Mouse (Mus musculus) embryonic facial prominence, embryonic 15.5 days (tissue): ENCODE measurements around the gene Adam1a. TPM values are rescaled to one million over a fixed set of nuclear protein-coding genes. Genes with fewer than 3 reads are reported as not detected.
"Not testable (repeated sequence)": the region's sequence is repeated elsewhere in the genome, so short reads cannot be mapped to it uniquely, and the experiment has no call there.

Source experiments
- ATAC-seq: fragments of 200-750 bp; cut with Nextera tagmentation; 2 replicates; pipeline ENCODE4 v1.8.0; 2017; ENCODE audit warnings: low read depth, moderate TSS enrichment; ENCODE audit not compliant: insufficient number of reproducible peaks, low FRiP score, low TSS enrichment
- H3K27ac ChIP-seq: fragments of 300-500 bp; sonication (generic); replicated peaks from 2 replicates; pipeline ENCODE4 v1.5.1; 2015; ENCODE audit warnings: mild to moderate bottlenecking, inconsistent platforms
- H3K27me3 ChIP-seq: fragments of 300-500 bp; sonication (generic); 2 replicates; pipeline ENCODE4 v1.6.1; 2015; ENCODE audit warnings: inconsistent platforms
- H3K36me3 ChIP-seq: fragments of 300-500 bp; sonication (generic); 2 replicates; pipeline ENCODE4 v1.6.1; 2015; ENCODE audit warnings: mild to moderate bottlenecking, inconsistent platforms
- H3K4me1 ChIP-seq: fragments of 300-500 bp; sonication (generic); 2 replicates; pipeline ENCODE4 v1.6.1; 2015; ENCODE audit warnings: inconsistent platforms
- H3K4me2 ChIP-seq: fragments of 300-500 bp; sonication (generic); replicated peaks from 2 replicates; pipeline ENCODE4 v1.6.1; 2015; ENCODE audit warnings: mild to moderate bottlenecking, inconsistent platforms
- H3K4me3 ChIP-seq: fragments of 300-500 bp; sonication (generic); replicated peaks from 2 replicates; pipeline ENCODE4 v1.5.1; 2015; ENCODE audit warnings: mild to moderate bottlenecking, inconsistent platforms
- H3K9ac ChIP-seq: fragments of 300-500 bp; sonication (generic); 2 replicates; pipeline ENCODE4 v1.6.1; 2015; ENCODE audit warnings: inconsistent platforms
- H3K9me3 ChIP-seq: fragments of 300-500 bp; sonication (generic); replicated peaks from 2 replicates; pipeline ENCODE4 v1.6.1; 2016; ENCODE audit warnings: inconsistent platforms
- WGBS: fragments of 180-500 bp; shearing (Covaris S2); methylation state at CpG from one replicate; pipeline ENCODE4 v1.1.7; 2015; 5-methylcytosine and 5-hydroxymethylcytosine counted together
- polyA plus RNA-seq: library from polyadenylated mRNA; unstranded; fragments of >200 nt; fragmentation: Nextera tagmentation; extraction: Ambion mirVana; gene quantifications from 2 replicates; pipeline ENCODE4 v1.2.1, GENCODE M21; 2015

Gene Adam1a
- polyA plus RNA-seq, 1 experiment from 2014 or later, result 1.9 TPM

DNA sequence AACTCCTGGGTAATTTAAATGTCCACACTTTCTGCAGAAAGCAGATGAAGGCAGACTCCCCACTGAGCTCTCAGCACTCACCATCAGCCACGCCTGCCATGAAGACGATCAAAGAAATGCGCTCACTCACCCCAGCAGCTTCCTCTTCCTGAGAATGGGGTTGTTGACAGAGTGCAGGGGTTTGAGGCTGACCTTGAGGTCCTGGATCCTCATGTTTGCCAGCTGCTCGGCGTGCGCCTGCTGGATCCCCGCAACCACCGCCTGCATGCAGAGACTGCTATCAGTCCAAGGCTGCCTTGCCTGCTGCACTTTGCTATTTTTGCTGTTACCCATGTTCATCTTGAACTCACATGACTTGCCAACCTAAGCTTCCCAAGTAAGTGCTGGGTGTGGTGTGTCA is 18.3 kb downstream of the Adam1a start:
- H3K36me3 ChIP-seq, result peaks cover 79% of the 10 kb centered on the region

DNA sequence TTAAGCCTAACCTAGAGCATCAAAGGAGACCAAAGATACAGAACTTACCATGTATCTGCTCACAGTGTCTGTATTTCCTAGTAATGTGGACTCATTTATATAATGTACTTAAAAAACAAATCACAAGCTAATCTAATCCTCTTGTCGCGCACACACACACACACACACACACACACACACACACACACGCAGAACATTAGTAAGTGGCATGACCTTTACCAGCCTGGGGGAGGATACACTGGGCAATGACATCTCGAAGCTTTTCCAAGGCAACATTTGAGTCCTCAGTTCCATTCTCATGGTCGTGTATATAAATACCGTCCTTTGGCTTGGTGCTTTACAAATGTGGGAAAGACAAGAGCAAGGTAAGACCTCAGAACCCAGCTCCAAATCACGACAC is 18.8 kb downstream of the Adam1a start:
- Histone ChIP-seq H3K36me3 (peaks cover 75% of the 10 kb centered on the region), H3K4me2 (no peak overlapping the region), H3K9ac (no peak overlapping the region), H3K27me3 (no peaks in the 10 kb centered on the region), H3K4me3 (no peak overlapping the region), H3K27ac (no peak overlapping the region), H3K4me1 (no peaks in the 10 kb centered on the region), H3K9me3 (no peaks in the 10 kb centered on the region)
- ATAC-seq, result no peak
- 88% methylated on average over 7 of the region's 7 CpGs for WGBS

More for the DNA sequence above, 18.3 kb downstream of the Adam1a start:
- H3K4me1 ChIP-seq, result no peaks in the 10 kb centered on the region
- no peaks in the 10 kb centered on the region for H3K27me3 ChIP-seq
- no peak for ATAC-seq
- WGBS, result 81% methylated on average over 8 of the region's 8 CpGs
- no peaks in the 10 kb centered on the region for H3K9me3 ChIP-seq
- H3K4me2 ChIP-seq, result no peak overlapping the region
- H3K9ac ChIP-seq, result no peak overlapping the region
- H3K27ac ChIP-seq, result no peak overlapping the region
- H3K4me3 ChIP-seq, result no peak overlapping the region

DNA sequence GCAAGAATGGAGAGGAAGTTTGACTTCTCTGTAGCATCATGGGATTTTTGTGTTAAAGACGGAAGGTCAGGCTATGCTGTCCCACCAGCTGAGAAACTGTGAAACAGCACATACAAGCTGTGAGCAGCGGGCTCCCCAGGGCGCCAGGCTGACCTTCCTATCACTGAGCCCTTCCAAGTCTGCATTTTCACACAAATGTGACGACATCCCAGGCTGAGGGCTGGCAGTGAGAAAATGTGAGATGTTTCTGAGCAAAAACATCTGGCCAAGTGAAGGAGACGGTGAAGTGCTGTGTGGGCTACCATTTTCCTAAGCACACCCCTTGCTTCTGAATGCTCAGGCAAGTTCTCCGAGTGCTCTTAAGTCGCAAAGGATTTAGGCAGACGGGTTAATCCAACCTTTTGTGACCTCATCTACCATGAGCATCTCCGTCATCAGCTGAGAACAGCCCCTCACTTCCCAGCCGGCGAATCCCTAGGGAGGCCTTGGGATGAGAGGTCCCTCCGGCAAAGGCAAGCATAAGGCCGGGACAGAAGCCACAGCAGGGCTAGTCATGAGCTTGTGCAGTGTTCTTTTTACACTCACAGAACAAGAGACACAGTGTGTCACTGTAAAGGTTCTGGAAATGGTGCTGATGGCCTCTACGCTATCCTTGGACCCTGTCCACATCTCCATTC is 19.4 kb downstream of the Adam1a start:
- no peak overlapping the region for H3K9ac ChIP-seq
- H3K4me1 ChIP-seq, result no peaks in the 10 kb centered on the region
- no peak overlapping the region for H3K4me2 ChIP-seq
- H3K4me3 ChIP-seq, result no peak overlapping the region
- no peaks in the 10 kb centered on the region for H3K9me3 ChIP-seq
- no peak overlapping the region for H3K27ac ChIP-seq
- no peaks in the 10 kb centered on the region for H3K27me3 ChIP-seq
- ATAC-seq, result no peak
- WGBS, result 85% methylated on average over 14 of the region's 14 CpGs
- peaks cover 75% of the 10 kb centered on the region for H3K36me3 ChIP-seq

DNA sequence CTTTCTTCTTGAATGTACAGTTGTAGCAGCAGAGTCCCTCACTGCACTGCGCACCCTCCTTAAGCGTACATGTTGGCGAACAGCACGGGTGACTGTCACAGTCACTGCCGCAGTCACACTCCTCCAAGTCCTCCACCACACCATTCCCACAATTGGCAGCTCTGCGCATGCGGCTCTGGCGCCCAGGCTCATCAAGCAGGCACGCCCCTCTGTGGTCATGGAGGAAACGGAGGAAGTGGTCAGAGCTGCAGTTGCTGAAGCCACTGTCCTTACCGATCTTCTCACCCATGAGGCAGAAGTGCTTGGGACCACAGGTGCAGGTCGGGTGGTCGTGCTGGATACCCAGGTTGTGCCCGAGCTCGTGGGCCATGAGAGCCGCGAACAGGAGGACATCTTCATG is 25.5 kb downstream of the Adam1a start:
- not testable (repeated sequence) for H3K4me3 ChIP-seq
- peaks cover 42% of the 10 kb centered on the region for H3K36me3 ChIP-seq
- WGBS, result 90% methylated on average over 11 of the region's 17 CpGs

DNA sequence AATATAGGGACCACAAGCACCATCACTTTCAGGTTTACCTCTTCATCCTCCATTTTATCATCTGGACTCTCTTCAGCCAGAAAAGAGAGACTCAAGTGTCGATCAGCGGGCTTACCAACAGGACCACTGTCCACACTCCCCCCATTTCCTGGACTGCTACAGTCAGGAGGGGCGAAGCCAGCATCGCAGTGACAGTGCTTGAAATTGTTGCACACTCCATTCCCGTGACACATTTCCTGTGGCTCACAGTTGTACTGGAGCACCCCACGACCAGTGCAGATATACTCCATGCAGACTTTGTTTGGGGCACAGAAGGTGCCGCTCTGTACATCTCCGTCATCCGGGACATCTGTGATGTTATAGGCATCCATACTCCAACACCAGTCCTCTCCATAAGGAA is 26.3 kb downstream of the Adam1a start:
- Histone ChIP-seq H3K36me3 (peaks cover 34% of the 10 kb centered on the region), H3K27me3 (no peaks in the 10 kb centered on the region), H3K9me3 (no peaks in the 10 kb centered on the region), H3K9ac (no peak overlapping the region), H3K4me2 (no peak overlapping the region), H3K27ac (no peak overlapping the region), H3K4me1 (no peaks in the 10 kb centered on the region), H3K4me3 (no peak overlapping the region)
- ATAC-seq, result no peak
- WGBS, result 91% methylated on average over 9 of the region's 9 CpGs

More for the DNA sequence above, 25.5 kb downstream of the Adam1a start:
- not testable (repeated sequence) for H3K9me3 ChIP-seq, H3K4me2 ChIP-seq, H3K27me3 ChIP-seq, H3K4me1 ChIP-seq, H3K27ac ChIP-seq, H3K9ac ChIP-seq, ATAC-seq

DNA sequence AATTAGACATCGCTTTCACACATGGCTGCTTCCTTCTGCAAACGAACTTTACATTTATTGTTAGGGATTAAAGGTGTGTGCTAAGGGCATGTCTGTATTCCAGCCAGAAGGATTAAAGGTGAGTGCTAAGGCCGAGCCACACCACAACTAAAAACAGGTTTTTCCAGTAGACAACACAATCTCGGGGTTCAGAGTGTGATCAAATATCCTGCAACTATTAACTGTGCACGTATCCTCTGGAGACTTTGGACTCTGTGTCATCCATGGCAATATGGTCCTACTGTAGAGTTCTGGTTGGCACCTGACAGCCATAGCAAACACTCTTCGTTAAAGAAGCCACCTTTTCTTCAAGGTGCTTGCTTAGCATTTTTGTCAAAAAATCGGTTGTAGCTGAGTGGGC is 35.3 kb downstream of the Adam1a start:
- no peaks in the 10 kb centered on the region for H3K36me3 ChIP-seq
- WGBS, result 73% methylated on average over 7 of the region's 7 CpGs
- no peaks in the 10 kb centered on the region for H3K27me3 ChIP-seq
- H3K9me3 ChIP-seq, result no peaks in the 10 kb centered on the region
- H3K4me3 ChIP-seq, result no peak overlapping the region
- ATAC-seq, result no peak
- no peaks in the 10 kb centered on the region for H3K4me1 ChIP-seq
- H3K4me2 ChIP-seq, result no peak overlapping the region
- no peak overlapping the region for H3K9ac ChIP-seq
- H3K27ac ChIP-seq, result no peak overlapping the region

DNA sequence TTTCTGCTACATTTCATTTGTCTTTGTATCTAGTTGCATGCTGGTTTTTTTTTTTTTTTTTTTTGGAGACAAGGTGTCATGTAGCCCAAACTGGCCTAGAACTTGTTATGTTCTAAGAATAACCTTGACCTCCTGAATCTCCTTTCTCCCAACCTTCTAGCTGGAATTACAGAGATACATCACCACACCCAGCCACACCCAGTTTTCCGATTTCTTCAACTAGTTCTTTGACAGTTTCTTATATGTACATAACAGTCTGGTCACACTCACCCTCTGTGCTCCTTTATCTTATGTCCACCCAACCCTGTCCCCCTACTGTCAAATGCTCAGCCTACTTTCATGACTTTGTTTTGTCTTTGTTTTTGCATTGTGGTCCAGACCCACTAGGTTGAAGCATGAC is 38.4 kb downstream of the Adam1a start:
- H3K4me1 ChIP-seq, result no peaks in the 10 kb centered on the region
- ATAC-seq, result no peak
- no peaks in the 10 kb centered on the region for H3K9me3 ChIP-seq
- 87% methylated on average over 1 of the region's 1 CpGs for WGBS
- H3K4me2 ChIP-seq, result no peak overlapping the region
- H3K27ac ChIP-seq, result no peak overlapping the region
- H3K4me3 ChIP-seq, result no peak overlapping the region
- no peak overlapping the region for H3K9ac ChIP-seq
- no peaks in the 10 kb centered on the region for H3K36me3 ChIP-seq
- no peaks in the 10 kb centered on the region for H3K27me3 ChIP-seq

DNA sequence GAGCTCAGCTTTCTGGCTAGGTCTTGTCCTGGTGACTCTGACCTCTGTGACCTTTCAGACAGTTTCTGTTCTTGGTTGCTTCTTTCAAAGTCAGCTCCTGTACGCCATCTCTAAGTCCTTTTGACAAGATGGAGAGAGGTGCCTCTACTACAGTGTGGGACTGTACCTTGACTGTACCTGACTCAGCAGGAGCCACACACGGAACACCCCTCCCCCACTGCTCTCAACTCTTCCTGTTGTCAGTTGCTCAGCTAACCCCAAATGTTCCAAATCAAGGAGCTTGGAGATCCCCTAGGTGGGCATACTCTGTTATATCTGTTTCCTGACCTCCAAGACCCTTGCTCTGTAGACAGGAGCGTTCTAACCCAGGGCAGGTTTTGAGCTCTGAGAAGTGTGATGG is 42.1 kb downstream of the Adam1a start, which contains the start of gene Adam1b:
Gene Adam1b, minus strand, starts transcription at position 205 of the 400 bp plus-strand sequence.
- H3K4me2 ChIP-seq, result no peak within 1 kb of the TSS
- no peak for ATAC-seq

DNA sequence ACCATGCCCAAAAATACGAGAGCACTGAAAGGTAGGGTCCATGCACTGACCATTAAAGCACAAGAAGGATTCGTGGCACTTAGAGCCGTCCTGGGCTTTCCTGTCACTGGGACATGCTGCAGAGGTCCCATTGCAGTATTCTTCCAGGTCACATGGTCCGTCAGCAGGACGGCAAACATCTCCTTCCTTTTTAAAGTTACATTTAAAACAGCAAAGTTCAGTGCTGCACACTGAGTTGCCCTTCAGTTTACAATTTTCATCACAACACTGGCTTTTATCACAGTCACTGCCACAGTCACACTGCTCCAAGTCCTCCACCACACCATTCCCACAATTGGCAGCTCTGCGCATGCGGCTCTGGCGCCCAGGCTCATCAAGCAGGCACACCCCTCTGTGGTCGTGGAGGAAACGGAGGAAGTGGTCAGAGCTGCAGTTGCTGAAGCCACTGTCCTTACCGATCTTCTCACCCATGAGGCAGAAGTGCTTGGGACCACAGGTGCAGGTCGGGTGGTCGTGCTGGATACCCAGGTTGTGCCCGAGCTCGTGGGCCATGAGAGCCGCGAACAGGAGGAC is 43.8 kb downstream of the Adam1a start:
- ATAC-seq, H3K9me3 ChIP-seq, H3K9ac ChIP-seq, H3K27ac ChIP-seq, H3K4me3 ChIP-seq, H3K36me3 ChIP-seq, H3K4me1 ChIP-seq, H3K27me3 ChIP-seq, H3K4me2 ChIP-seq: not testable (repeated sequence)
- 64% methylated on average over 11 of the region's 17 CpGs for whole genome bisulfite sequencing

More for the DNA sequence above, 42.1 kb downstream of the Adam1a start, which contains the start of gene Adam1b:
- Histone ChIP-seq H3K9me3 (no peaks in the 10 kb centered on the region), H3K27ac (no peak within 1 kb of the TSS), H3K4me3 (no peak within 1 kb of the TSS), H3K27me3 (no peaks in the 10 kb centered on the region), H3K4me1 (no peaks in the 10 kb centered on the region), H3K36me3 (no peaks in the 10 kb centered on the region), H3K9ac (no peak within 1 kb of the TSS)
- WGBS, result 68% methylated on average over 3 of the region's 3 CpGs

DNA sequence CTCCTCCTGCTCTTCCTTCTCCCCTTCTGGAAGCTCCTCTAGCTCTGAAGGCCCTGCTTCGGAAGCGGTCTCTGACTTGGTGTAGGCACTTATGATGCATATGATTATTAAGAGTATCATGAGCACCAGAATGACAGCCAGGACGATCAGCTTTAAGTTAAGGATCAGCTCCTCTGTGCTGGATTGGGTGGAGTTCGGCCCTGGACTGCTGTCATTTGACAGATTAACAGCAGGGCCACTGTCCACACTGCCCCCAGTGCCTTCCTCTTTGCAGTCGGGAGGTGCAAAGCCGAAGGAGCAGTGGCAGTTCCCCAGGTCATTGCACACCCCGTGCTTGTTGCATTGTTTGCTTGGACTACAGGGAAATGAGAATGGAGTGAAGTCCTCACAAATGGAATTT is 44.6 kb downstream of the Adam1a start:
- Histone ChIP-seq H3K4me3 (no peak overlapping the region), H3K4me1 (no peaks in the 10 kb centered on the region), H3K27ac (no peak overlapping the region), H3K9ac (no peak overlapping the region), H3K36me3 (no peaks in the 10 kb centered on the region), H3K27me3 (no peaks in the 10 kb centered on the region), H3K9me3 (no peaks in the 10 kb centered on the region), H3K4me2 (no peak overlapping the region)
- 72% methylated on average over 7 of the region's 7 CpGs for WGBS
- ATAC-seq, result no peak

DNA sequence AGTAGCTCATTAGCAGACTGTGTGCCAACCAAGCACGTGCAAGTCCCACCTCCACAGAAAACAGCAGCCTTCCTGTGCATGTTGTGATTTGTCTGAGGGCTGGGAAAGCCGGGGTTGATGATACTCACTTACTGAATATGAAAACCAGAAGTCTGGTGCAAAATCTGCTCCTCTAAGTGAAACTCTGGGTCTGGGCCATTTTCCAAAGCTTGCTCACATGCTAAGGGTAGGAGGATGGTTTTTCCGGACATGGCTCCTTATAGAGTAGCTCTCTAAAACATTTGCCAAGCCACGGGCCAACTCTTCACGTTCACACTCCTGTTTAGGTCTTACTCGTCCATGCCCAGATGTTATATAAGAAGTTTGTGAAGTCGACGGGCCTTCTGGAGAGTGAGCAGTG is 52.0 kb downstream of the Adam1a start:
- 40% methylated on average over 8 of the region's 8 CpGs for WGBS
- H3K4me3 ChIP-seq, result no peak overlapping the region
- H3K27me3 ChIP-seq, result no peaks in the 10 kb centered on the region
- no peak overlapping the region for H3K9ac ChIP-seq
- H3K36me3 ChIP-seq, result no peaks in the 10 kb centered on the region
- H3K4me1 ChIP-seq, result no peaks in the 10 kb centered on the region
- ATAC-seq, result no peak
- no peak overlapping the region for H3K4me2 ChIP-seq
- H3K9me3 ChIP-seq, result no peaks in the 10 kb centered on the region
- no peak overlapping the region; the same call in 1 of the 2 replicates for H3K27ac ChIP-seq

DNA sequence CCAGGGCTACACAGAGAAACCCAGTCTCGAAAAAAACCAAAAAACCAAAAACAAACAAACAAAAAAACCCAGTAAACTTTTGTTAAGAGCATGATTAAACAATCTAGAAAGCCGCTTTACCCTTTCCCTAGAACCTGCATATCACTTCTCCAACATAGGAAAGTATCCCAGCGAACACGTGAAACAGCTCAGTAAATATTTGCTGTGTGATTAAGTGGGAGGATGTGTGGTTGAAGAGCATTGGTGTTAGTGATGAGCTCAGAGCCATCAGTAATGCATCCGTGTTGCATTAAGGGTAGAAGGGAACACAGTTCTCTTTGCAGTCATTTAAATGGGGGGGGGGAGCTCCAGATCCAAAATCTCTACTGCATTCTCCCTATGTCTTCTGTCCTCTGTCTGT is 60.5 kb downstream of the Adam1a start:
- no peak overlapping the region for H3K4me3 ChIP-seq
- no peaks in the 10 kb centered on the region for H3K27me3 ChIP-seq
- no peaks in the 10 kb centered on the region for H3K4me1 ChIP-seq
- H3K9me3 ChIP-seq, result no peaks in the 10 kb centered on the region
- H3K9ac ChIP-seq, result no peak overlapping the region
- no peak overlapping the region for H3K27ac ChIP-seq
- H3K4me2 ChIP-seq, result no peak overlapping the region
- ATAC-seq, result no peak
- WGBS, result 79% methylated on average over 5 of the region's 5 CpGs
- H3K36me3 ChIP-seq, result no peaks in the 10 kb centered on the region
